Mouse (Mus musculus) lung, adult 2 months (tissue): ENCODE measurements around the gene Cyp2t4.

ENCODE experiments used
- CTCF ChIP-seq: fragments of 200-500 bp; IDR thresholded peaks from 2 replicates; pipeline ENCODE4 v1.5.1; 2011; ENCODE audit warnings: mild to moderate bottlenecking, low read length, control low read depth; ENCODE audit not compliant: insufficient read depth
- POLR2A ChIP-seq: fragments of 200-500 bp; IDR thresholded peaks from 2 replicates; pipeline ENCODE4 v1.6.1; 2011; ENCODE audit warnings: low read depth, mild to moderate bottlenecking, control low read depth, low read length, borderline replicate concordance; ENCODE audit errors: extremely low read depth

GRCm38 (mm10) chr7:27180837-27181695 lies 27.6 kb downstream of the Cyp2t4 start, which contains the start of the genes Gm21983 and Mia:
- TF ChIP-seq CTCF (no peak), POLR2A (no peak)
